Mouse (Mus musculus) heart, embryonic 11.5 days (tissue): Measurements from ENCODE around the gene Mbtps2. TPM values are rescaled to one million over a fixed set of nuclear protein-coding genes. Genes with fewer than 3 reads are reported as not detected.

ENCODE experiments used
- ATAC-seq: fragments of 200-750 bp; cut with Nextera tagmentation; replicated peaks from 2 replicates; pipeline ENCODE4 v1.8.0; 2017; ENCODE audit warnings: moderate library complexity; ENCODE audit not compliant: insufficient number of reproducible peaks, low FRiP score, low TSS enrichment
- H3K27ac ChIP-seq: fragments of 300-500 bp; sonication (generic); 2 replicates; pipeline ENCODE4 v1.5.1; 2014; ENCODE audit warnings: mild to moderate bottlenecking, low read depth, low read length
- H3K27me3 ChIP-seq: fragments of 300-500 bp; sonication (generic); 2 replicates; pipeline ENCODE4 v1.6.1; 2014; ENCODE audit warnings: mild to moderate bottlenecking, low read length, mixed read lengths; ENCODE audit not compliant: control insufficient read depth, insufficient read depth
- H3K36me3 ChIP-seq: fragments of 300-500 bp; sonication (generic); 2 replicates; pipeline ENCODE4 v1.6.1; 2014; ENCODE audit warnings: mild to moderate bottlenecking, low read length, moderate library complexity, mixed read lengths; ENCODE audit not compliant: control insufficient read depth, insufficient read depth
- H3K4me1 ChIP-seq: fragments of 300-500 bp; sonication (generic); 2 replicates; pipeline ENCODE4 v1.6.1; 2014; ENCODE audit warnings: low read length; ENCODE audit not compliant: control insufficient read depth, insufficient read depth
- H3K4me2 ChIP-seq: fragments of 300-500 bp; sonication (generic); 2 replicates; pipeline ENCODE4 v1.6.1; 2014; ENCODE audit warnings: mild to moderate bottlenecking, moderate library complexity
- H3K4me3 ChIP-seq: fragments of 300-500 bp; sonication (generic); 2 replicates; pipeline ENCODE4 v1.5.1; 2014; ENCODE audit warnings: low read depth, low read length
- H3K9ac ChIP-seq: fragments of 300-500 bp; sonication (generic); 2 replicates; pipeline ENCODE4 v1.6.1; 2014; ENCODE audit warnings: mild to moderate bottlenecking, low read depth, low read length, moderate library complexity
- H3K9me3 ChIP-seq: fragments of 300-500 bp; sonication (generic); replicated peaks from 2 replicates; pipeline ENCODE4 v1.6.1; 2016; ENCODE audit warnings: low read length; ENCODE audit not compliant: control insufficient read depth
- WGBS: fragments of 180-500 bp; shearing (Covaris S2); extraction: QIAGEN DNeasy Blood & Tissue Kit; methylation state at CpG from one replicate; pipeline ENCODE4 v1.1.7; 2014; ENCODE audit not compliant: insufficient replicate concordance; 5-methylcytosine and 5-hydroxymethylcytosine counted together
- polyA plus RNA-seq: library from polyadenylated mRNA; unstranded; fragments of >200 nt; fragmentation: Nextera tagmentation; extraction: Ambion mirVana; gene quantifications from 2 replicates; pipeline ENCODE4 v1.2.1, GENCODE M21; 2014

Gene Mbtps2
- polyA plus RNA-seq, 1 experiment from 2014 or later, result 14.9 TPM

DNA sequence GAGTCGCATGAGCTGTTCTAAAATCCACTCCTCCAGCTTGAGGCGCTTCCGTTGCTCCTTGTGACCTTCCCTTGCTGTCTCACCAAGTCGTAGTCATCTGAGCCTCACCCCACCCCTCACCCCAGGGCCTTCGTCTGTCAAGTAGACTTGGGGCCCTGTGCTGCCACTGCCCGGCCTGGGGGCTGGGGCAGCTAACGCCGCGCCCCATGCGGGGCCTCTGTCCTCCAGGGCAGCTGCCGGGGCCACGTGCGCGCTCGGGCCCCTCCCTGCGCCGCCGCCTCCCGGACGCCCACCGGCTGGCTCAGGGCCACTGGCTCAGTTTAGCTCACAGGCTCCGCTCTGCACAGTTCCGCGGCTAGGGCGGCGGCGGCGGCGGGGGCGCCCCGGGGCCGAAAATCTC is 14.4 kb upstream of the Mbtps2 start:
- Histone ChIP-seq H3K4me3 (peak overlapping the region; percentile 23), H3K9ac (peak overlapping the region; percentile 28; the same call in 1 of the 2 replicates), H3K9me3 (no peaks in the 10 kb centered on the region), H3K4me1 (no peaks in the 10 kb centered on the region), H3K27ac (no peak overlapping the region), H3K4me2 (peak overlapping the region; percentile 57), H3K27me3 (no peaks in the 10 kb centered on the region), H3K36me3 (no peaks in the 10 kb centered on the region)
- ATAC-seq, result no peak
- 26% methylated on average over 32 of the region's 32 CpGs for WGBS

- no peak for ATAC-seq
- Histone ChIP-seq H3K9me3 (no peaks in the 10 kb centered on the region), H3K27ac (no peak overlapping the region), H3K4me2 (no peak overlapping the region), H3K4me3 (no peak overlapping the region), H3K4me1 (no peaks in the 10 kb centered on the region; the same call in 1 of the 2 replicates), H3K36me3 (no peaks in the 10 kb centered on the region), H3K27me3 (no peaks in the 10 kb centered on the region), H3K9ac (no peak overlapping the region)
- WGBS, result 12% methylated on average over 3 of the region's 3 CpGs
These were observed 2.9 kb upstream of the Mbtps2 start for GRCm38 (mm10) chrX:157601450-157601849.

DNA sequence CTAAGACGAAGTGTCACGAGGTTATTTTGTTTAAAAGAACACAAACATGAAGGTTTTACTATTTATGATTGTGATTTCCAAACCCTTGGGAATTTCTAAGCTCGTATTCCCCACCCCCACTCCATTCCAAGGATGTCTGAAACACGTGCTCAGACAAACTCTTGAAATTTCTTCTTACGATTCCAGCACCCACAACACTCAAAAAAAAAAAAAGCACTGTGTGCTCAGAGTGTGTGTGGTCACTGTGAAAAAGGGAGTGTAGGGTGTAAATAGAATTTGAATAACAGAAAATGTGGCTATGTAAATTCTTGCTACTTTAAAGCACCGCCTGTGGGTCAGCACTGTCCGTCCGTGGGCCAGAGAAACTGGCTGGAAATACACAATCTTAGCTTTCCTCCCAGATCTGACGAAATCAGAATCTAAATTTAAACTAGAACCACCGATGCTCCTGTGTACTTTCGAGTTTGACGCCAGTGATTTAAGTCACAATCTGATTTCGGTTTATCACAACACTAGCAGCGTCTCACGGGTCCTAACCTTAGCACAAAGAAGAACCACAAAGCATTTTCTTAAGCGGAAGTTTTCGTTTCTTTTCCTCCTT is 830 bp downstream of the Mbtps2 start:
- H3K4me2 ChIP-seq, result peak overlapping the region; percentile 60
- peak overlapping the region; percentile 84 for H3K27ac ChIP-seq
- WGBS, result 17% methylated on average over 17 of the region's 17 CpGs
- H3K4me1 ChIP-seq, result no peaks in the 10 kb centered on the region; the same call in 1 of the 2 replicates
- H3K9me3 ChIP-seq, result no peaks in the 10 kb centered on the region
- no peaks in the 10 kb centered on the region for H3K36me3 ChIP-seq
- H3K4me3 ChIP-seq, result peak overlapping the region; percentile 58
- ATAC-seq, result 0 out of 2 replicates have a peak, but pooled peaks have one; percentile 6
- peak overlapping the region; percentile 87 for H3K9ac ChIP-seq
- no peaks in the 10 kb centered on the region for H3K27me3 ChIP-seq

DNA sequence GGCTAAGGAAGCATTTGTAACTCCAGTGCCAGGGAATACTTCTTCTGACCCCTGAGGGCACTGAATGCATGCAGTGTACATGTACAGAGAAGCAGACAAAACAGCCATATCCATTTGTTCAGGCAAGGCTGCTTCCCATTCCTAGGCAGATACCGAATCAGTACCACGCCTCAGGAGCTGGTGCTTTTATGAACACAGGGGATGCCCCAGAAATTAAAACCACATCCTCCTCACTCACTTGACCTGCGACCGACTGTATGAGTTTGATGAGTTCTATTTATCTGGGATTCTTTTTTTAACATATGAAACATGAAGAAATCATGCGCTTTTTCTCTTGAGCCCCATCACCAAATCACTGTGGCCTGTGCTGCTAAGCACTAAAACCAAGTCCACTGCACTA is 1.7 kb downstream of the Mbtps2 start:
- 72% methylated on average over 5 of the region's 5 CpGs for whole genome bisulfite sequencing
- H3K27me3 ChIP-seq, result no peaks in the 10 kb centered on the region

GRCm38 (mm10) chrX:157595927-157596326 is 2.6 kb downstream of the Mbtps2 start:
- 70% methylated on average over 6 of the region's 6 CpGs for WGBS
- Histone ChIP-seq H3K27ac (no peak overlapping the region), H3K4me1 (no peaks in the 10 kb centered on the region; the same call in 1 of the 2 replicates), H3K36me3 (no peaks in the 10 kb centered on the region), H3K4me2 (no peak overlapping the region), H3K27me3 (no peaks in the 10 kb centered on the region), H3K4me3 (no peak overlapping the region), H3K9me3 (no peaks in the 10 kb centered on the region), H3K9ac (no peak overlapping the region)
- ATAC-seq, result no peak

More for the DNA sequence above, 1.7 kb downstream of the Mbtps2 start:
- Histone ChIP-seq H3K9me3 (no peaks in the 10 kb centered on the region), H3K36me3 (no peaks in the 10 kb centered on the region), H3K4me1 (no peaks in the 10 kb centered on the region; the same call in 1 of the 2 replicates), H3K27ac (no peak overlapping the region), H3K4me2 (peak overlapping the region; percentile 60), H3K9ac (no peak overlapping the region; the same call in 1 of the 2 replicates), H3K4me3 (peak overlapping the region; percentile 58)
- no peak for ATAC-seq

DNA sequence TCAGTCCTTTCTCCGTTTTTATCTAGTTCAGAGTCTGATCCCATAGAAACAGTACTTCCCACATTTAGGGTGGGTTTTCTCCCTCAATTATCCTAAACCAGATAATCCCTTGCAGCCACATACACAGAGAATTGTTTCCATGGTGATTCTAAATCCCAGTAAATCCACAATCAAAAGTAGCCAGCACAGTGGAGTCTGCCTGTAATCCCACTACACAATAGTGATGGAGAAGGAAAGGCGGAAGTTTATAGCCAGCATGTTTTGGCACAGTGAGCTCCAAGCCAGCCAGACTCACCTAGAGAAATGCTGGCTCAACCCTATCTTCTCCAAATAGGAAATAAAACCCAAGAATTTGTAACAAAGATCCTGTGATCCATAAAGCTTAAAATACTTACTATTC is 3.9 kb downstream of the Mbtps2 start:
- H3K9me3 ChIP-seq, result no peaks in the 10 kb centered on the region
- no peak overlapping the region for H3K4me2 ChIP-seq
- WGBS, result 74% methylated on average over 2 of the region's 2 CpGs
- ATAC-seq, result no peak
- H3K27me3 ChIP-seq, result no peaks in the 10 kb centered on the region
- H3K9ac ChIP-seq, result no peak overlapping the region
- H3K4me3 ChIP-seq, result no peak overlapping the region
- H3K27ac ChIP-seq, result no peak overlapping the region
- H3K36me3 ChIP-seq, result no peaks in the 10 kb centered on the region
- no peaks in the 10 kb centered on the region; the same call in 1 of the 2 replicates for H3K4me1 ChIP-seq

DNA sequence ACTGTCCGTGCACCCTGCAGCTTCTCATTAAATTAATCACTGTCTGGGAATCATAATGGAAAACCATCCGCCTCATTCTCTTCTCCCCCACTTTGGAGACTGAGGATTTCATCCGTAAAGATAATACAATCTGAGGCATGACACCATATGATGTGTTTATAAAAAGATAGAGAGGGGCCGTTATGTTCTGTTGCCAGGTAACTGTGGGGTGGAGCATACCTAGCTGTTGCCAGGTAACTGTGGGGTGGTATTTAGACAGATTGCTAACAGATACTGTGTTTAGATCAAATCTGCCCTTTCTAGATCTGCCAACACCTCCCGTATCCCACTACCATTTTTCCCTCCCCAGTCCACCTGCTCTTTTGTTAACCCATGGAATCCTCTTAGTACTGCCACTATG is 11.5 kb downstream of the Mbtps2 start:
- 82% methylated on average over 5 of the region's 5 CpGs for WGBS
- Histone ChIP-seq H3K4me1 (no peaks in the 10 kb centered on the region), H3K36me3 (no peaks in the 10 kb centered on the region), H3K9me3 (no peaks in the 10 kb centered on the region), H3K4me3 (no peak overlapping the region), H3K4me2 (no peak overlapping the region), H3K9ac (no peak overlapping the region), H3K27ac (no peak overlapping the region), H3K27me3 (no peaks in the 10 kb centered on the region)
- ATAC-seq, result no peak

DNA sequence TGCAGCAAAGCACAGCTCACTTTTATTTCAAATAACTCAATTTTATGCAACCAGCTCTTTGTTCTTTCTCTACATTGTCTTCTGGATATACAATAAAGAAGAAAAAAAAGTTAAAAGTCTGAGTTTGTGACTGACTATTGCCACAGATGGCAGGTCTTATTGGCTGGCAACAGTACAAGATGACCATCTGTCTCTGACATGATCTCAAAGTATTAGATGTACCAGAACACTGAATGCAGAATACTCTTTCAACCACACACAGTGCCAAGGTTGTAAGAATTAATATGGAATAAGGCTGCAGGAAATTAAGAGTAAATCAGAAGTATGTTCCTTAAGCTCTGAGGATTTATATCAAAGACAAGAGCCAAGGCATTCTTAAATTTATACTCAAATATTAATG is 12.1 kb downstream of the Mbtps2 start:
- H3K4me1 ChIP-seq, result no peaks in the 10 kb centered on the region
- no peaks in the 10 kb centered on the region for H3K27me3 ChIP-seq
- ATAC-seq, result no peak

DNA sequence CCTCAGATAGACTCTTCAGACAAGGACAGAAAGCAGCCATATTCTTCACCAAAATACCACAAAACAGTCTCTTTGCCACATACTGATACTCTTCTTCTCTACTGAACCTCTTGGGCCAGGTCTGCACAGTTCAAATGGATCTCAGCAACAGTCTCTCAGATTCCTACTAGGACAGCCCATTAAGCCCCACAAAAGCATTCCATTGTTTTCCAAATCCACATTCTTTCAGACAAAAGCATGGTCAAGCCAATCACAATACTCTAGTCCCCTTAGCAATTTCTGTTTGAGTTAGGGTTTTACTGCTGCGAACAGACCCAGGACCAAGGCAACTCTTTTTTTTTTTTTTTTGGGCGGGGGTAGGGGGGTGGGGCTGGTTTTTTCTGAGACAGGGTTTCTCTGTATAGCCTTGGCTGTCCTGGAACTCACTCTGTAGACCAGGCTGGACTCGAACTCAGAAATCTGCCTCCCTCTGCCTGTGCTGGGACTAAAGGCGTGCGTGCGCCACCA is 19.4 kb downstream of the Mbtps2 start:
- H3K4me1 ChIP-seq, result no peaks in the 10 kb centered on the region
- H3K4me2 ChIP-seq, result no peak overlapping the region
- H3K4me3 ChIP-seq, result no peak overlapping the region
- no peak overlapping the region for H3K27ac ChIP-seq
- no peaks in the 10 kb centered on the region for H3K36me3 ChIP-seq
- no peaks in the 10 kb centered on the region for H3K9me3 ChIP-seq
- ATAC-seq, result no peak
- 74% methylated on average over 6 of the region's 6 CpGs for WGBS
- no peaks in the 10 kb centered on the region for H3K27me3 ChIP-seq
- no peak overlapping the region for H3K9ac ChIP-seq

More for the DNA sequence above, 12.1 kb downstream of the Mbtps2 start:
- Histone ChIP-seq H3K9ac (no peak overlapping the region), H3K9me3 (no peaks in the 10 kb centered on the region), H3K36me3 (no peaks in the 10 kb centered on the region), H3K4me2 (no peak overlapping the region), H3K4me3 (no peak overlapping the region), H3K27ac (no peak overlapping the region)
